In the genomic region with DNA sequence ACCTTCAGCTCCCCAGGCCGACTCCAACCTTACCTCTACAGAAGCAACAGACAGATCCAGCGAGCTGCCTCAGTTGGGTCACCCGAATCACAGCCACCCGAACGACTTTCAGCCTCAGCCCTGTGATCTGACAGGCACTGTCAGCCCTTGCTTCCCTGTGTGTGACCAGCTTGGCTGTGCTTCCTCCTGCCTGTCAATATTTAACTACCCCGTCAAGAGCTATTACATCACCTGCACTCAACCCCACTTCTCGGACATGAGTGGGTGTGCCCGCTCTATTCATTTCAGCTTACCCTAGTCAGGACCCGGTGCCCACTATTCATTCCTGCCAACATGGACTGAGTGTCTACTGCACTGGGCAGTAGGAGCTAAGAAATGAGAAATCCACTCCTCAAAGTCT, we compare ENCODE assay signal across 11 mouse cellular contexts.
DNase-seq lines count a peak whose midpoint lies in the region; ATAC-seq and TF ChIP-seq lines count a peak whose summit lies in the region.
"Had no signal": no experiment of that assay in that cellular context is flagged by ENCODE, and none has a peak within 500 bp of the region (broad histone marks: within the 10 kb centered on the region; RNA-seq: fewer than 3 reads in every experiment).

No protein-coding gene starts in this region.

- H3K27me3 ChIP-seq in kidney, adult 2 months (replicated peaks; ENCODE audit: control insufficient read depth, insufficient read depth, low read length), result no peaks in the 10 kb centered on the region
- H3K27me3 ChIP-seq in liver, embryonic 12.5 days (replicated peaks), result no peaks in the 10 kb centered on the region
- no peaks in the 10 kb centered on the region for H3K27me3 ChIP-seq in hindbrain, embryonic 12.5 days
- H3K27me3 ChIP-seq: neural tube, embryonic 12.5 days had no signal

- no peaks in the 10 kb centered on the region; the same call in 1 of the 2 replicates for H3K4me1 ChIP-seq in kidney, adult 2 months (ENCODE audit: control insufficient read depth, insufficient read depth, low read length)
- no peaks in the 10 kb centered on the region for H3K4me1 ChIP-seq in liver, embryonic 12.5 days
- peaks cover 29% of the 10 kb centered on the region for H3K4me1 ChIP-seq in hindbrain, embryonic 12.5 days

- TF ChIP-seq CTCF in kidney, adult 2 months (conservative IDR thresholded peaks at IDR 0.05; ENCODE audit: insufficient read depth, insufficient read length, low read depth, low read length), result no peak

- peak overlapping the region; percentile 42 for H3K4me3 ChIP-seq in kidney, adult 2 months (ENCODE audit: insufficient read depth, low read depth, low read length)
- H3K4me3 ChIP-seq in liver, embryonic 12.5 days, result no peak overlapping the region
- no peak overlapping the region for H3K4me3 ChIP-seq in hindbrain, embryonic 12.5 days
- H3K4me3 ChIP-seq: neural tube, embryonic 12.5 days had no signal

- no peak for TF ChIP-seq POLR2A in kidney, adult 2 months (IDR thresholded peaks at IDR 0.05; ENCODE audit: low read depth, low read length)

- peak; percentile 14 for DNase-seq in Muller cell, postnatal 12 days (ENCODE audit: inconsistent ontology term)
- peak; percentile 83 for DNase-seq in kidney, adult 2 months
- peak; percentile 72 for DNase-seq in lung, postnatal 14 days
- DNase-seq in frontal cortex, postnatal 14 days (ENCODE audit: low spot score in 2 of 2), result no peak
- DNase-seq in urinary bladder, postnatal 10 days (ENCODE audit: low spot score), result no peak
- DNase-seq: cerebellum, postnatal 36 days had no signal

- no peaks in the 10 kb centered on the region for H3K9me3 ChIP-seq in liver, embryonic 12.5 days (replicated peaks)
- H3K9me3 ChIP-seq in hindbrain, embryonic 12.5 days (replicated peaks), result no peaks in the 10 kb centered on the region
- H3K9me3 ChIP-seq: neural tube, embryonic 12.5 days had no signal

- H3K36me3 ChIP-seq in kidney, adult 2 months (ENCODE audit: control insufficient read depth, insufficient read depth, low read length), result no peaks in the 10 kb centered on the region
- no peaks in the 10 kb centered on the region for H3K36me3 ChIP-seq in liver, embryonic 12.5 days
- H3K36me3 ChIP-seq in hindbrain, embryonic 12.5 days, result no peaks in the 10 kb centered on the region
- H3K36me3 ChIP-seq: neural tube, embryonic 12.5 days had no signal

- peak; percentile 18; the same call in 1 of the 2 replicates for ATAC-seq in liver, embryonic 12.5 days
- no peak for ATAC-seq in hindbrain, embryonic 12.5 days (ENCODE audit: low FRiP score)
- ATAC-seq in megakaryocyte-erythroid progenitor cell, adult 5-6 weeks (replicated peaks; ENCODE audit: low FRiP score, low TSS enrichment, poor library complexity, severe bottlenecking), result no peak
- ATAC-seq: inflammation-experienced regulatory T-cells, adult 6 months had no signal

- H3K27ac ChIP-seq in kidney, adult 2 months (ENCODE audit: insufficient read depth, low read depth, low read length), result peak overlapping the region; percentile 91
- no peak overlapping the region for H3K27ac ChIP-seq in liver, embryonic 12.5 days
- no peak overlapping the region for H3K27ac ChIP-seq in hindbrain, embryonic 12.5 days
- H3K27ac ChIP-seq: neural tube, embryonic 12.5 days had no signal

- 26% methylated on average over 9 of the region's 9 CpGs for WGBS in kidney, adult 2 months
- 53% methylated on average over 9 of the region's 9 CpGs for WGBS in liver, embryonic 12.5 days (ENCODE audit: insufficient replicate concordance)
- 83% methylated on average over 9 of the region's 9 CpGs for WGBS in hindbrain, embryonic 12.5 days

- no peak overlapping the region for H3K4me2 ChIP-seq in liver, embryonic 12.5 days
- H3K4me2 ChIP-seq in hindbrain, embryonic 12.5 days (replicated peaks), result no peak overlapping the region
- H3K4me2 ChIP-seq: neural tube, embryonic 12.5 days had no signal

- no peak overlapping the region for H3K9ac ChIP-seq in liver, embryonic 12.5 days
- H3K9ac ChIP-seq in hindbrain, embryonic 12.5 days, result no peak overlapping the region
- H3K9ac ChIP-seq: neural tube, embryonic 12.5 days had no signal

Comparison
In these comparisons a context has a peak if more than half of its experiments do, and no peak if none do; other contexts are left out.
1. DNase-seq: peak in Muller cell, postnatal 12 days (single experiment), kidney, adult 2 months (single experiment) and lung, postnatal 14 days (single experiment); none in frontal cortex, postnatal 14 days (0 of 2) and urinary bladder, postnatal 10 days (single experiment).